Mouse (Mus musculus) MEL (cell line): ENCODE data around the gene Mecom.

Experiments
- CHD1 ChIP-seq: IDR thresholded peaks from 2 replicates; pipeline ENCODE4 v1.6.1; 2012; ENCODE audit warnings: low read depth, mild to moderate bottlenecking, inconsistent platforms, low read length, improper control_type of control experiment
- CHD2 ChIP-seq: IDR thresholded peaks from 2 replicates; pipeline ENCODE4 v1.6.1; 2011; ENCODE audit warnings: low read length, improper control_type of control experiment
- CTCF ChIP-seq, 3 experiments: IDR thresholded peaks in 2 of 3; conservative IDR thresholded peaks in 1 of 3; 2 replicates each; pipeline ENCODE4 v1.5.1; 2011 to 2012; ENCODE audit warnings: low read length in 3 of 3, low read depth in 2 of 3, mild to moderate bottlenecking in 2 of 3, improper control_type of control experiment in 1 of 3, inconsistent platforms in 1 of 3, mixed read lengths in 1 of 3, moderate library complexity in 1 of 3; ENCODE audit not compliant: control insufficient read depth in 1 of 3, insufficient read depth in 1 of 3, poor library complexity in 1 of 3, severe bottlenecking in 1 of 3
- EP300 ChIP-seq, 2 experiments: IDR thresholded peaks; 2 replicates each; pipeline ENCODE4 v1.6.1; 2011; ENCODE audit warnings: improper control_type of control experiment in 2 of 2, low read length in 2 of 2, low read depth in 1 of 2, mild to moderate bottlenecking in 1 of 2
- GABPA ChIP-seq: IDR thresholded peaks from 2 replicates; pipeline ENCODE4 v1.6.1; 2012; ENCODE audit warnings: low read depth, mild to moderate bottlenecking, inconsistent platforms, low read length, improper control_type of control experiment, moderate library complexity
- HCFC1 ChIP-seq: IDR thresholded peaks from 2 replicates; pipeline ENCODE4 v1.6.1; 2012; ENCODE audit warnings: low read depth, mild to moderate bottlenecking, inconsistent platforms, low read length, improper control_type of control experiment, moderate library complexity
- KAT2A ChIP-seq: conservative IDR thresholded peaks from 2 replicates; pipeline ENCODE4 v1.6.1; 2012; ENCODE audit warnings: low read depth, low read length, improper control_type of control experiment, inconsistent platforms
- MAFK ChIP-seq: IDR thresholded peaks from 2 replicates; pipeline ENCODE4 v1.6.1; 2011; ENCODE audit warnings: low read depth, mild to moderate bottlenecking, low read length, improper control_type of control experiment, borderline replicate concordance
- NELFE ChIP-seq: IDR thresholded peaks from 2 replicates; pipeline ENCODE4 v1.6.1; 2011; ENCODE audit warnings: low read depth, low read length, improper control_type of control experiment
- POLR2A ChIP-seq, 2 experiments: IDR thresholded peaks; 2 replicates each; pipeline ENCODE4 v1.6.1; 2011 to 2012; ENCODE audit warnings: low read length in 2 of 2, mild to moderate bottlenecking in 2 of 2, control low read depth in 1 of 2, improper control_type of control experiment in 1 of 2, low read depth in 1 of 2, moderate library complexity in 1 of 2; ENCODE audit not compliant: control insufficient read depth in 1 of 2, insufficient read depth in 1 of 2, poor library complexity in 1 of 2
- POLR2AphosphoS2 ChIP-seq: IDR thresholded peaks from 2 replicates; pipeline ENCODE4 v1.6.1; 2011; ENCODE audit warnings: low read length, improper control_type of control experiment
- TCF12 ChIP-seq: IDR thresholded peaks from 2 replicates; pipeline ENCODE4 v1.6.1; 2014; ENCODE audit warnings: low read depth, mild to moderate bottlenecking, inconsistent platforms, low read length, improper control_type of control experiment, moderate library complexity
- USF1 ChIP-seq: IDR thresholded peaks from 2 replicates; pipeline ENCODE4 v1.6.1; 2014; ENCODE audit warnings: low read depth, mild to moderate bottlenecking, inconsistent platforms, low read length, improper control_type of control experiment, moderate library complexity
- ZKSCAN1 ChIP-seq: IDR thresholded peaks from 2 replicates; pipeline ENCODE4 v1.6.1; 2012; ENCODE audit warnings: low read depth, mild to moderate bottlenecking, inconsistent platforms, low read length, improper control_type of control experiment, moderate library complexity

GRCm38 (mm10) chr3:30145051-30145450 is 402.8 kb downstream of the Mecom start:
- TF ChIP-seq CHD2 (no peak), KAT2A (no peak), MAFK (no peak), GABPA (no peak), POLR2A (IDR thresholded peaks at IDR 0.05; ENCODE audit: control insufficient read depth in 1 of 2, insufficient read depth in 1 of 2, low read depth in 1 of 2, low read length in 2 of 2, poor library complexity in 1 of 2) (no peak), HCFC1 (no peak), CTCF (IDR thresholded peaks at IDR 0.05 in 2 of 3, conservative IDR thresholded peaks at IDR 0.05 in 1 of 3; ENCODE audit: control insufficient read depth in 1 of 3, insufficient read depth in 1 of 3, low read depth in 2 of 3, low read length in 3 of 3, poor library complexity in 1 of 3, severe bottlenecking in 1 of 3) (no peak), TCF12 (no peak), POLR2AphosphoS2 (no peak), CHD1 (no peak), ZKSCAN1 (no peak), NELFE (no peak), EP300 (IDR thresholded peaks at IDR 0.05; ENCODE audit: low read depth in 1 of 2, low read length in 2 of 2) (no peak), USF1 (no peak)
